ENCODE assay signal across 14 mouse cellular contexts in genomic region chr3:152495415-152495898, GRCm38 (mm10).
DNase-seq lines count a peak whose midpoint lies in the region; ATAC-seq lines count a peak whose summit lies in the region.
"Had no signal": no experiment of that assay in that cellular context is flagged by ENCODE, and none has a peak within 500 bp of the region (broad histone marks: within the 10 kb centered on the region; RNA-seq: fewer than 3 reads in every experiment).

No protein-coding gene starts in this region.

- H3K4me1 ChIP-seq in neural tube, embryonic 12.5 days, result peaks cover 16% of the 10 kb centered on the region
- peaks cover 11% of the 10 kb centered on the region for H3K4me1 ChIP-seq in forebrain, embryonic 16.5 days (replicated peaks; ENCODE audit: control insufficient read depth, insufficient read depth, low read length)
- H3K4me1 ChIP-seq in midbrain, embryonic 14.5 days (ENCODE audit: control insufficient read depth, insufficient read depth, low read length), result peaks cover 14% of the 10 kb centered on the region

- no peak overlapping the region for H3K4me2 ChIP-seq in neural tube, embryonic 12.5 days (replicated peaks)
- H3K4me2 ChIP-seq in forebrain, embryonic 16.5 days (ENCODE audit: low read length), result no peak overlapping the region
- H3K4me2 ChIP-seq in midbrain, embryonic 14.5 days (ENCODE audit: low read length), result no peak overlapping the region
- H3K4me2 ChIP-seq: heart, embryonic 13.5 days had no signal

- H3K27ac ChIP-seq in neural tube, embryonic 12.5 days, result no peak overlapping the region
- no peak overlapping the region for H3K27ac ChIP-seq in forebrain, embryonic 16.5 days (ENCODE audit: low read length)
- peak overlapping the region; percentile 42 for H3K27ac ChIP-seq in midbrain, embryonic 14.5 days (replicated peaks; ENCODE audit: low read depth, low read length)
- H3K27ac ChIP-seq: gastrocnemius, adult 2 months; heart, embryonic 13.5 days had no signal

- no peak overlapping the region for H3K4me3 ChIP-seq in neural tube, embryonic 12.5 days
- H3K4me3 ChIP-seq in forebrain, embryonic 16.5 days (replicated peaks; ENCODE audit: low read length), result no peak overlapping the region
- no peak overlapping the region for H3K4me3 ChIP-seq in midbrain, embryonic 14.5 days (replicated peaks; ENCODE audit: low read depth, low read length)
- H3K4me3 ChIP-seq: gastrocnemius, adult 2 months; heart, embryonic 13.5 days had no signal

- WGBS in neural tube, embryonic 12.5 days, result 67% methylated on average over 8 of the region's 8 CpGs
- WGBS in forebrain, embryonic 16.5 days, result 41% methylated on average over 8 of the region's 8 CpGs
- WGBS in midbrain, embryonic 14.5 days, result 44% methylated on average over 8 of the region's 8 CpGs

- no peaks in the 10 kb centered on the region for H3K9me3 ChIP-seq in neural tube, embryonic 12.5 days
- H3K9me3 ChIP-seq in forebrain, embryonic 16.5 days (ENCODE audit: control insufficient read depth, low read length), result no peaks in the 10 kb centered on the region
- H3K9me3 ChIP-seq in midbrain, embryonic 14.5 days (ENCODE audit: control insufficient read depth, low read length), result no peaks in the 10 kb centered on the region
- H3K9me3 ChIP-seq: heart, embryonic 13.5 days had no signal

- H3K27me3 ChIP-seq in neural tube, embryonic 12.5 days (replicated peaks), result no peaks in the 10 kb centered on the region
- no peaks in the 10 kb centered on the region for H3K27me3 ChIP-seq in forebrain, embryonic 16.5 days (replicated peaks; ENCODE audit: control insufficient read depth, insufficient read depth, low read length)
- H3K27me3 ChIP-seq in midbrain, embryonic 14.5 days (ENCODE audit: control insufficient read depth, insufficient read depth, low read length), result no peaks in the 10 kb centered on the region

- no peaks in the 10 kb centered on the region for H3K36me3 ChIP-seq in neural tube, embryonic 12.5 days
- no peaks in the 10 kb centered on the region for H3K36me3 ChIP-seq in forebrain, embryonic 16.5 days (ENCODE audit: control insufficient read depth, insufficient read depth)
- H3K36me3 ChIP-seq in midbrain, embryonic 14.5 days (ENCODE audit: control insufficient read depth, insufficient read depth, low read length), result no peaks in the 10 kb centered on the region
- H3K36me3 ChIP-seq: heart, embryonic 13.5 days had no signal

- H3K9ac ChIP-seq in neural tube, embryonic 12.5 days, result no peak overlapping the region
- H3K9ac ChIP-seq in forebrain, embryonic 16.5 days (replicated peaks; ENCODE audit: low read depth, low read length), result no peak overlapping the region
- no peak overlapping the region for H3K9ac ChIP-seq in midbrain, embryonic 14.5 days (replicated peaks; ENCODE audit: low read length)
- H3K9ac ChIP-seq: heart, embryonic 13.5 days had no signal

- peak; percentile 41 for ATAC-seq in neural tube, embryonic 12.5 days (ENCODE audit: low FRiP score, low read depth)
- peak; percentile 47 for ATAC-seq in forebrain, embryonic 16.5 days
- peak; percentile 17; the same call in 1 of the 2 replicates for ATAC-seq in midbrain, embryonic 14.5 days (ENCODE audit: low FRiP score, low TSS enrichment)
- ATAC-seq: inflammation-experienced regulatory T-cells, adult 6 months had no signal

- DNase-seq in neural tube, embryonic 10.5 days (ENCODE audit: extremely low spot score, low spot score), result no peak
- peak; percentile 55 for DNase-seq in midbrain, embryonic 14.5 days
- no peak for DNase-seq in ovary, postnatal 36 days (ENCODE audit: low spot score)
- DNase-seq in yolk sac, embryonic 10.5 days (ENCODE audit: low spot score), result no peak
- DNase-seq in heart, postnatal 4 days, result no peak
- DNase-seq: cerebellum, adult 8-10 months; gastrocnemius, adult 2 months; kidney, postnatal 4 days; right cerebral cortex, adult 18-20 months; thymus, postnatal 14 days had no signal
